Mouse (Mus musculus) kidney, adult 2 months (tissue): Measurements from ENCODE around the gene Dip2c. TPM values are rescaled to one million over a fixed set of nuclear protein-coding genes. Genes with fewer than 3 reads are reported as not detected.

Experiments used
- DNase-seq: peaks from one replicate; pipeline ENCODE4 v3.0.0; 2021
- H3K27ac ChIP-seq: fragments of 200-500 bp; 2 replicates; pipeline ENCODE4 v1.5.1; 2012; ENCODE audit warnings: low read depth, low read length, control low read depth, inconsistent platforms; ENCODE audit not compliant: insufficient read depth
- H3K27me3 ChIP-seq: fragments of 200-500 bp; replicated peaks from 2 replicates; pipeline ENCODE4 v1.6.1; 2012; ENCODE audit warnings: mild to moderate bottlenecking, moderate library complexity, low read length, inconsistent platforms; ENCODE audit not compliant: control insufficient read depth, insufficient read depth
- H3K36me3 ChIP-seq: fragments of 200-500 bp; 2 replicates; pipeline ENCODE4 v1.6.1; 2012; ENCODE audit warnings: mild to moderate bottlenecking, moderate library complexity, low read length, inconsistent platforms; ENCODE audit not compliant: control insufficient read depth, insufficient read depth
- H3K4me1 ChIP-seq: fragments of 200-500 bp; 2 replicates; pipeline ENCODE4 v1.6.1; 2011; ENCODE audit warnings: low read length; ENCODE audit not compliant: control insufficient read depth, insufficient read depth
- H3K4me3 ChIP-seq: fragments of 200-500 bp; 2 replicates; pipeline ENCODE4 v1.5.1; 2011; ENCODE audit warnings: mild to moderate bottlenecking, low read depth, low read length, control low read depth; ENCODE audit not compliant: insufficient read depth
- CTCF ChIP-seq: fragments of 200-500 bp; conservative IDR thresholded peaks from 2 replicates; pipeline ENCODE4 v1.5.1; 2011; ENCODE audit warnings: low read depth, mild to moderate bottlenecking, control low read depth, low read length, moderate library complexity, mixed read lengths; ENCODE audit not compliant: insufficient read depth, insufficient read length
- POLR2A ChIP-seq: fragments of 200-500 bp; IDR thresholded peaks from one replicate; pipeline ENCODE4 v1.6.1; 2011; ENCODE audit warnings: low read depth, low read length, control low read depth
- WGBS: fragments of 180-500 bp; shearing (Covaris S2); methylation state at CpG from one replicate; pipeline ENCODE4 v1.1.7; 2018; 5-methylcytosine and 5-hydroxymethylcytosine counted together
- polyA plus RNA-seq: library from polyadenylated mRNA; depleted of rRNA; stranded (reverse); fragments of >200 nt; gene quantifications from 2 replicates; pipeline ENCODE4 v1.2.3, GENCODE M21; 2012

Dip2c gene
- polyA plus RNA-seq, 1 experiment: 11.0 TPM

GRCm38 (mm10) chr13:9656613-9657012, 380.3 kb downstream of the Dip2c start:
- WGBS: 89% methylated on average over 6 of the region's 6 CpGs
- TF ChIP-seq POLR2A (no peak), CTCF (no peak)
- H3K36me3 ChIP-seq: peaks cover 1% of the 10 kb centered on the region; the same call in 1 of the 2 replicates

GRCm38 (mm10) chr13:9660711-9661110, 384.4 kb downstream of the Dip2c start:
- Histone ChIP-seq H3K4me3 (no peak overlapping the region), H3K36me3 (peaks cover 1% of the 10 kb centered on the region), H3K4me1 (no peaks in the 10 kb centered on the region), H3K27me3 (no peaks in the 10 kb centered on the region), H3K27ac (no peak overlapping the region)
- WGBS: 58% methylated on average over 1 of the region's 1 CpGs
- no peak for DNase-seq
- TF ChIP-seq POLR2A: no peak
- no peak for TF ChIP-seq CTCF

More at GRCm38 (mm10) chr13:9656613-9657012, 380.3 kb downstream of the Dip2c start:
- H3K4me3 ChIP-seq: no peak overlapping the region
- no peak overlapping the region for H3K27ac ChIP-seq
- DNase-seq: no peak
- no peaks in the 10 kb centered on the region for H3K4me1 ChIP-seq
- H3K27me3 ChIP-seq: no peaks in the 10 kb centered on the region

DNA sequence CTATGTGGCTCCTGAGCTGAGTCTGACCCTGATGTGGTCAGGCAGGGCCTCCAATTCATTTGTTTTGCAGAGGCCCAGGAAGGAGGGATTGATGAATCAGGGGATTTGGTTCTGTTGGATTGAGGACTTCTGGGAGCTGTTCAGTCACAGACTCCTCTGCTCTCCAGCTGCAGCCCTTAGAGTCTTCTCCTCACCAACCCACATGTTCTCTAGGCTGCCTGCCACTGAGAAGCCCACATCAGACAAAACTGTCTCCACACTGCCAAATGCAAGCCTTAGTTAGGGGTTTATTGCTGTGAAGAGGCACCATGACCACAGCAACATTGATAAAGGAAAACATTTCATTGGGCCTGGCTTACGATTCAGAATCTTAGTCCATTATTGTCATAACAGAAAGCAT, 387.3 kb downstream of the Dip2c start:
- TF ChIP-seq POLR2A (no peak), CTCF (no peak)
- H3K27ac ChIP-seq: no peak overlapping the region
- 95% methylated on average over 1 of the region's 1 CpGs for WGBS
- H3K27me3 ChIP-seq: no peaks in the 10 kb centered on the region
- H3K4me1 ChIP-seq: 0 out of 2 replicates have a peak, but pooled peaks cover 2% of the 10 kb centered on the region
- H3K4me3 ChIP-seq: no peak overlapping the region
- no peak for DNase-seq
- peaks cover 1% of the 10 kb centered on the region for H3K36me3 ChIP-seq

GRCm38 (mm10) chr13:9667954-9668496, 391.7 kb downstream of the Dip2c start:
- no peak overlapping the region for H3K27ac ChIP-seq
- 78% methylated on average over 7 of the region's 7 CpGs for WGBS
- TF ChIP-seq CTCF (no peak), POLR2A (no peak)
- H3K4me1 ChIP-seq: 0 out of 2 replicates have a peak, but pooled peaks cover 2% of the 10 kb centered on the region
- H3K27me3 ChIP-seq: no peaks in the 10 kb centered on the region
- no peak overlapping the region for H3K4me3 ChIP-seq
- no peaks in the 10 kb centered on the region; the same call in none of the 2 replicates for H3K36me3 ChIP-seq
- no peak for DNase-seq

GRCm38 (mm10) chr13:9669246-9669645, 392.9 kb downstream of the Dip2c start:
- Histone ChIP-seq H3K27me3 (no peaks in the 10 kb centered on the region), H3K27ac (no peak overlapping the region), H3K36me3 (no peaks in the 10 kb centered on the region), H3K4me1 (0 out of 2 replicates have a peak, but pooled peaks cover 2% of the 10 kb centered on the region), H3K4me3 (no peak overlapping the region)
- TF ChIP-seq CTCF (no peak), POLR2A (no peak)
- no peak for DNase-seq
- 89% methylated on average over 5 of the region's 5 CpGs for WGBS

DNA sequence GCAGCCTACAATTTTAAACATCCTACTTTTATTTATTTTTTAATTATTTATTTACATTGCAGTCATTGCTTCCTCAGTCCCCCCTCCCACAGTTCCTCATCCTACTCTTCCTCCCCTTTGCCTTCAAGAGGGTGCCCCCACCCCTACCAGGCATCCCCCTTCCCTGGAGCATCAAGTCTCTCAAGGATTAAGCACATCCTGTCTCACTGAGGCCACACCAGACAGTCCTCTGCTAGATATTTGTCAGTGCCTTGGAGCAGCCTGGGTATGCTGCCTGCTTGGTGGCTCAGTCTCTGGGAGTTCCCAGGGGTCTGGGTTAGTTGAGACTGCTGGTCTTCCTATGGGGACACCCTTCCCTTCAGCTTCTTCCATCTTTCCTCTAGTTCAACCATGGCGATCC, 397.8 kb downstream of the Dip2c start:
- no peak for DNase-seq
- no peak overlapping the region for H3K27ac ChIP-seq
- no peaks in the 10 kb centered on the region for H3K36me3 ChIP-seq
- no peak for TF ChIP-seq POLR2A
- no peak for TF ChIP-seq CTCF
- no peak overlapping the region for H3K4me3 ChIP-seq
- 95% methylated on average over 1 of the region's 1 CpGs for WGBS
- H3K27me3 ChIP-seq: no peaks in the 10 kb centered on the region
- no peaks in the 10 kb centered on the region for H3K4me1 ChIP-seq

- H3K4me1 ChIP-seq: no peaks in the 10 kb centered on the region
- 98% methylated on average over 3 of the region's 3 CpGs for WGBS
Observed at GRCm38 (mm10) chr13:9681492-9681891, 405.2 kb downstream of the Dip2c start.

More at GRCm38 (mm10) chr13:9681492-9681891, 405.2 kb downstream of the Dip2c start:
- no peak overlapping the region for H3K4me3 ChIP-seq
- no peaks in the 10 kb centered on the region for H3K27me3 ChIP-seq
- no peak for DNase-seq
- no peaks in the 10 kb centered on the region; the same call in 1 of the 2 replicates for H3K36me3 ChIP-seq
- H3K27ac ChIP-seq: no peak overlapping the region
- TF ChIP-seq POLR2A (no peak), CTCF (no peak)
